Mouse (Mus musculus) spleen, postnatal 36 days (tissue): ENCODE measurements around the gene Rad50.

Source experiments
- DNase-seq, 2 experiments: peaks; one replicate each; pipeline ENCODE4 v3.0.0; 2022; ENCODE audit warnings: low spot score in 2 of 2, mixed read lengths in 1 of 2

Rad50 gene

GRCm38 (mm10) chr11:53706934-53707717 lies at the start of gene Rad50:
Gene Rad50, minus strand, starts transcription at chr11:53707319.
- peak; percentile 92 to 93 for DNase-seq

GRCm38 (mm10) chr11:53755011-53755595 lies 48.0 kb upstream of the Rad50 start:
- no peak for DNase-seq

GRCm38 (mm10) chr11:53749716-53750352 lies 42.7 kb upstream of the Rad50 start:
- no peak for DNase-seq

GRCm38 (mm10) chr11:53749306-53749705 lies 42.2 kb upstream of the Rad50 start:
- no peak for DNase-seq

GRCm38 (mm10) chr11:53748614-53749013 lies 41.5 kb upstream of the Rad50 start:
- no peak for DNase-seq

GRCm38 (mm10) chr11:53747985-53748384 lies 40.9 kb upstream of the Rad50 start:
- DNase-seq = no peak

- no peak for DNase-seq
These were observed 38.1 kb upstream of the Rad50 start for GRCm38 (mm10) chr11:53745260-53745659.

GRCm38 (mm10) chr11:53742353-53742752 lies 35.2 kb upstream of the Rad50 start:
- no peak for DNase-seq

- DNase-seq = peak; percentile 34 to 55
These were observed 30.4 kb upstream of the Rad50 start for GRCm38 (mm10) chr11:53737573-53737946.

- DNase-seq = peak; percentile 47
These were observed 29.9 kb upstream of the Rad50 start for GRCm38 (mm10) chr11:53736771-53737572.

- DNase-seq = peak; percentile 54 to 61
These were observed 28.6 kb upstream of the Rad50 start for GRCm38 (mm10) chr11:53735682-53736245.

- DNase-seq = no peak
These were observed 28.0 kb upstream of the Rad50 start for GRCm38 (mm10) chr11:53734970-53735681.

- DNase-seq = no peak
These were observed 27.3 kb upstream of the Rad50 start for GRCm38 (mm10) chr11:53734431-53734830.

GRCm38 (mm10) chr11:53733824-53734223 lies 26.7 kb upstream of the Rad50 start:
- DNase-seq = no peak

- DNase-seq = no peak
These were observed 25.1 kb upstream of the Rad50 start for GRCm38 (mm10) chr11:53732244-53732643.

GRCm38 (mm10) chr11:53731457-53731856 lies 24.3 kb upstream of the Rad50 start:
- no peak for DNase-seq

GRCm38 (mm10) chr11:53720715-53721114 lies 13.6 kb upstream of the Rad50 start, which contains the start of gene Il5:
Gene Il5, plus strand, starts transcription at chr11:53720794.
- no peak for DNase-seq

GRCm38 (mm10) chr11:53719701-53720100 lies 12.6 kb upstream of the Rad50 start:
- no peak for DNase-seq

- DNase-seq = no peak
These were observed 545 bp upstream of the Rad50 start for GRCm38 (mm10) chr11:53707718-53708009.

- peak; percentile 29 to 37 for DNase-seq
These were observed 734 bp downstream of the Rad50 start for GRCm38 (mm10) chr11:53706236-53706933.

- no peak for DNase-seq
These were observed 7.8 kb downstream of the Rad50 start for GRCm38 (mm10) chr11:53699351-53699750.
